Mouse (Mus musculus): ENCODE measurements around the gene Lyrm7. TPM values are rescaled to one million over a fixed set of nuclear protein-coding genes. Genes with fewer than 3 reads are reported as not detected.

Lyrm7 gene
- polyA plus RNA-seq, 1 experiment, result 7.6 TPM

GRCm38 (mm10) chr11:54812314-54812713 is 48.4 kb downstream of the Lyrm7 start:
- DNase-seq (ENCODE audit: low read depth), result peak; percentile 44

GRCm38 (mm10) chr11:54811054-54811453 is 49.7 kb downstream of the Lyrm7 start:
- DNase-seq (ENCODE audit: low read depth), result no peak
- TF ChIP-seq CTCF (IDR thresholded peaks at IDR 0.05; ENCODE audit: borderline replicate concordance, extremely low read depth, insufficient read depth, insufficient read length), result no peak
- TF ChIP-seq POLR2A (IDR thresholded peaks at IDR 0.05; ENCODE audit: borderline replicate concordance, extremely low read depth, insufficient read depth, insufficient read length, poor library complexity, severe bottlenecking), result no peak

More at GRCm38 (mm10) chr11:54812314-54812713, 48.4 kb downstream of the Lyrm7 start:
- no peak for TF ChIP-seq CTCF (IDR thresholded peaks at IDR 0.05; ENCODE audit: borderline replicate concordance, extremely low read depth, insufficient read depth, insufficient read length)
- TF ChIP-seq POLR2A (IDR thresholded peaks at IDR 0.05; ENCODE audit: borderline replicate concordance, extremely low read depth, insufficient read depth, insufficient read length, poor library complexity, severe bottlenecking), result no peak

- no peak for DNase-seq (ENCODE audit: low read depth)
- TF ChIP-seq CTCF (IDR thresholded peaks at IDR 0.05; ENCODE audit: borderline replicate concordance, extremely low read depth, insufficient read depth, insufficient read length) (no peak), POLR2A (IDR thresholded peaks at IDR 0.05; ENCODE audit: borderline replicate concordance, extremely low read depth, insufficient read depth, insufficient read length, poor library complexity, severe bottlenecking) (no peak)
Measured at GRCm38 (mm10) chr11:54809582-54809981, 51.1 kb downstream of the Lyrm7 start.

- no peak for DNase-seq (ENCODE audit: low read depth)
- TF ChIP-seq CTCF (IDR thresholded peaks at IDR 0.05; ENCODE audit: borderline replicate concordance, extremely low read depth, insufficient read depth, insufficient read length), result no peak
- no peak for TF ChIP-seq POLR2A (IDR thresholded peaks at IDR 0.05; ENCODE audit: borderline replicate concordance, extremely low read depth, insufficient read depth, insufficient read length, poor library complexity, severe bottlenecking)
Measured at GRCm38 (mm10) chr11:54808177-54808576, 52.5 kb downstream of the Lyrm7 start.

- TF ChIP-seq CTCF (IDR thresholded peaks at IDR 0.05; ENCODE audit: borderline replicate concordance, extremely low read depth, insufficient read depth, insufficient read length) (no peak), POLR2A (IDR thresholded peaks at IDR 0.05; ENCODE audit: borderline replicate concordance, extremely low read depth, insufficient read depth, insufficient read length, poor library complexity, severe bottlenecking) (no peak)
- DNase-seq (ENCODE audit: low read depth), result no peak
Measured at GRCm38 (mm10) chr11:54807669-54808068, 53.0 kb downstream of the Lyrm7 start.

- DNase-seq (ENCODE audit: low read depth), result no peak
- TF ChIP-seq POLR2A (IDR thresholded peaks at IDR 0.05; ENCODE audit: borderline replicate concordance, extremely low read depth, insufficient read depth, insufficient read length, poor library complexity, severe bottlenecking) (no peak), CTCF (IDR thresholded peaks at IDR 0.05; ENCODE audit: borderline replicate concordance, extremely low read depth, insufficient read depth, insufficient read length) (no peak)
Measured at GRCm38 (mm10) chr11:54806891-54807290, 53.8 kb downstream of the Lyrm7 start.

GRCm38 (mm10) chr11:54805196-54805595 is 55.5 kb downstream of the Lyrm7 start:
- DNase-seq (ENCODE audit: low read depth), result no peak
- TF ChIP-seq POLR2A (IDR thresholded peaks at IDR 0.05; ENCODE audit: borderline replicate concordance, extremely low read depth, insufficient read depth, insufficient read length, poor library complexity, severe bottlenecking) (no peak), CTCF (IDR thresholded peaks at IDR 0.05; ENCODE audit: borderline replicate concordance, extremely low read depth, insufficient read depth, insufficient read length) (no peak)

GRCm38 (mm10) chr11:54802621-54803020 is 58.1 kb downstream of the Lyrm7 start:
- no peak for DNase-seq (ENCODE audit: low read depth)
- TF ChIP-seq CTCF (IDR thresholded peaks at IDR 0.05; ENCODE audit: borderline replicate concordance, extremely low read depth, insufficient read depth, insufficient read length) (no peak), POLR2A (IDR thresholded peaks at IDR 0.05; ENCODE audit: borderline replicate concordance, extremely low read depth, insufficient read depth, insufficient read length, poor library complexity, severe bottlenecking) (no peak)

- no peak for DNase-seq (ENCODE audit: low read depth)
- TF ChIP-seq POLR2A (IDR thresholded peaks at IDR 0.05; ENCODE audit: borderline replicate concordance, extremely low read depth, insufficient read depth, insufficient read length, poor library complexity, severe bottlenecking) (no peak), CTCF (IDR thresholded peaks at IDR 0.05; ENCODE audit: borderline replicate concordance, extremely low read depth, insufficient read depth, insufficient read length) (no peak)
Measured at GRCm38 (mm10) chr11:54801791-54802558, 58.7 kb downstream of the Lyrm7 start.

GRCm38 (mm10) chr11:54796551-54796950 is 64.2 kb downstream of the Lyrm7 start:
- no peak for DNase-seq (ENCODE audit: low read depth)
- no peak for TF ChIP-seq POLR2A (IDR thresholded peaks at IDR 0.05; ENCODE audit: borderline replicate concordance, extremely low read depth, insufficient read depth, insufficient read length, poor library complexity, severe bottlenecking)

- no peak for DNase-seq (ENCODE audit: low read depth)
- TF ChIP-seq POLR2A (IDR thresholded peaks at IDR 0.05; ENCODE audit: borderline replicate concordance, extremely low read depth, insufficient read depth, insufficient read length, poor library complexity, severe bottlenecking) (no peak), CTCF (IDR thresholded peaks at IDR 0.05; ENCODE audit: borderline replicate concordance, extremely low read depth, insufficient read depth, insufficient read length) (no peak)
Measured at GRCm38 (mm10) chr11:54794678-54795077, 66.0 kb downstream of the Lyrm7 start.

- DNase-seq (ENCODE audit: low read depth), result no peak
- TF ChIP-seq POLR2A (IDR thresholded peaks at IDR 0.05; ENCODE audit: borderline replicate concordance, extremely low read depth, insufficient read depth, insufficient read length, poor library complexity, severe bottlenecking) (no peak), CTCF (IDR thresholded peaks at IDR 0.05; ENCODE audit: borderline replicate concordance, extremely low read depth, insufficient read depth, insufficient read length) (no peak)
Measured at GRCm38 (mm10) chr11:54793173-54793572, 67.5 kb downstream of the Lyrm7 start.

Data from brain, embryonic 14.5 days (tissue).